Mouse (Mus musculus): ENCODE data around the gene B3gnt8.

GRCm38 (mm10) chr7:25601346-25601745, 25.1 kb upstream of the B3gnt8 start:
- TF ChIP-seq GATA1 (IDR thresholded peaks at IDR 0.05; ENCODE audit: borderline replicate concordance, low read length) (no peak), FLI1 (IDR thresholded peaks at IDR 0.05; ENCODE audit: low read length) (no peak)
